Mouse (Mus musculus) midbrain, postnatal 0 days (tissue): ENCODE results near the gene Ncoa3. TPM values are rescaled to one million over a fixed set of nuclear protein-coding genes. Genes with fewer than 3 reads are reported as not detected.
"Not testable (repeated sequence)": the region's sequence is repeated elsewhere in the genome, so short reads cannot be mapped to it uniquely, and the experiment has no call there.

ENCODE experiments used
- ATAC-seq: fragments of 200-750 bp; cut with Nextera tagmentation; 2 replicates; pipeline ENCODE4 v1.8.0; 2017; ENCODE audit warnings: moderate number of reproducible peaks, mild to moderate bottlenecking, moderate TSS enrichment, moderate library complexity; ENCODE audit not compliant: low FRiP score
- DNase-seq: peaks from one replicate; pipeline ENCODE4 v3.0.0-alpha.2; 2015; ENCODE audit warnings: low spot score
- H3K27ac ChIP-seq: fragments of 300-500 bp; sonication (generic); 2 replicates; pipeline ENCODE4 v1.5.1; 2014; ENCODE audit warnings: low read depth, mild to moderate bottlenecking, low read length, mixed read lengths
- H3K27me3 ChIP-seq: fragments of 300-500 bp; sonication (generic); 2 replicates; pipeline ENCODE4 v1.6.1; 2014; ENCODE audit warnings: low read length, control low read depth, mixed read lengths; ENCODE audit not compliant: insufficient read depth
- H3K36me3 ChIP-seq: fragments of 300-500 bp; sonication (generic); 2 replicates; pipeline ENCODE4 v1.6.1; 2014; ENCODE audit warnings: low read length, control low read depth, mixed read lengths; ENCODE audit not compliant: insufficient read depth
- H3K4me1 ChIP-seq: fragments of 300-500 bp; sonication (generic); 2 replicates; pipeline ENCODE4 v1.6.1; 2014; ENCODE audit warnings: mild to moderate bottlenecking, control low read depth, antibody characterized with exemption, low read length, mixed read lengths; ENCODE audit not compliant: insufficient read depth
- H3K4me2 ChIP-seq: fragments of 300-500 bp; sonication (generic); 2 replicates; pipeline ENCODE4 v1.6.1; 2014; ENCODE audit warnings: low read depth, mild to moderate bottlenecking, low read length, mixed read lengths; ENCODE audit not compliant: poor library complexity, severe bottlenecking
- H3K4me3 ChIP-seq: fragments of 300-500 bp; sonication (generic); 2 replicates; pipeline ENCODE4 v1.5.1; 2014; ENCODE audit warnings: low read depth, mild to moderate bottlenecking, low read length, moderate library complexity
- H3K9ac ChIP-seq: fragments of 300-500 bp; sonication (generic); replicated peaks from 2 replicates; pipeline ENCODE4 v1.6.1; 2014; ENCODE audit warnings: mild to moderate bottlenecking, low read length, moderate library complexity, mixed read lengths; ENCODE audit not compliant: poor library complexity, severe bottlenecking
- H3K9me3 ChIP-seq: fragments of 300-500 bp; sonication (generic); 2 replicates; pipeline ENCODE4 v1.6.1; 2016; ENCODE audit warnings: low read length, control low read depth
- CTCF ChIP-seq: IDR thresholded peaks from 2 replicates; pipeline ENCODE4 v1.5.1; 2016; ENCODE audit warnings: antibody characterized with exemption, mild to moderate bottlenecking
- whole genome bisulfite sequencing: fragments of 180-500 bp; shearing (Covaris S2); extraction: QIAGEN DNeasy Blood & Tissue Kit; methylation state at CpG from one replicate; pipeline ENCODE4 v1.1.7; 2014; 5-methylcytosine and 5-hydroxymethylcytosine counted together
- polyA plus RNA-seq: library from polyadenylated mRNA; unstranded; fragments of >200 nt; fragmentation: Nextera tagmentation; extraction: Ambion mirVana; gene quantifications from 2 replicates; pipeline ENCODE4 v1.2.1, GENCODE M21; 2015
- total RNA-seq: library from RNA; depleted of rRNA; stranded (reverse); fragments of >200 nt; gene quantifications from 2 replicates; pipeline ENCODE4 v1.2.3, GENCODE M21; 2014; rRNA removed

Ncoa3 gene
- total RNA-seq (40.8 and 40.9 TPM in 2 replicates), polyA plus RNA-seq (12.6 and 14.9 TPM in 2 replicates)

GRCm38 (mm10) chr2:165992270-165993172 lies at the start of gene Ncoa3:
Ncoa3 (plus strand) TSS chr2:165992636.
- H3K9ac ChIP-seq, result peak within 1 kb of the TSS; percentile 93
- H3K4me1 ChIP-seq, result no peaks in the 10 kb centered on the region
- H3K4me3 ChIP-seq, result peak within 1 kb of the TSS; percentile 97
- peak; percentile 94 for ATAC-seq
- peak; percentile 7; the same call in 1 of the 2 replicates for TF ChIP-seq CTCF
- H3K27ac ChIP-seq, result peak within 1 kb of the TSS; percentile 60
- WGBS, result 2% methylated on average over 76 of the region's 103 CpGs
- H3K9me3 ChIP-seq, result no peaks in the 10 kb centered on the region
- peak within 1 kb of the TSS; percentile 91 for H3K4me2 ChIP-seq
- no peaks in the 10 kb centered on the region for H3K36me3 ChIP-seq
- no peaks in the 10 kb centered on the region for H3K27me3 ChIP-seq
- DNase-seq, result peak; percentile 96

GRCm38 (mm10) chr2:165943113-165943512 lies 49.3 kb upstream of the Ncoa3 start:
- Histone ChIP-seq H3K4me2 (no peak overlapping the region), H3K4me3 (no peak overlapping the region), H3K27me3 (no peaks in the 10 kb centered on the region), H3K4me1 (no peaks in the 10 kb centered on the region), H3K36me3 (no peaks in the 10 kb centered on the region), H3K9me3 (no peaks in the 10 kb centered on the region), H3K27ac (no peak overlapping the region), H3K9ac (no peak overlapping the region)
- ATAC-seq (no peak), DNase-seq (no peak)
- no peak for TF ChIP-seq CTCF
- WGBS, result 95% methylated on average over 2 of the region's 2 CpGs

GRCm38 (mm10) chr2:165944576-165945351 lies 47.7 kb upstream of the Ncoa3 start:
- no peak for TF ChIP-seq CTCF
- Histone ChIP-seq H3K9ac (no peak overlapping the region), H3K27me3 (no peaks in the 10 kb centered on the region), H3K9me3 (no peaks in the 10 kb centered on the region), H3K4me3 (no peak overlapping the region), H3K27ac (no peak overlapping the region), H3K4me1 (no peaks in the 10 kb centered on the region), H3K36me3 (no peaks in the 10 kb centered on the region), H3K4me2 (no peak overlapping the region)
- DNase-seq, result no peak
- ATAC-seq, result no peak
- 82% methylated on average over 11 of the region's 11 CpGs for WGBS

- WGBS, result 96% methylated on average over 1 of the region's 1 CpGs
- Histone ChIP-seq H3K27ac (no peak overlapping the region), H3K4me2 (no peak overlapping the region), H3K4me1 (no peaks in the 10 kb centered on the region), H3K36me3 (no peaks in the 10 kb centered on the region), H3K9me3 (no peaks in the 10 kb centered on the region), H3K27me3 (no peaks in the 10 kb centered on the region), H3K4me3 (no peak overlapping the region), H3K9ac (no peak overlapping the region)
- TF ChIP-seq CTCF, result no peak
- ATAC-seq (no peak), DNase-seq (no peak)
Observed at GRCm38 (mm10) chr2:165946046-165946564, 46.3 kb upstream of the Ncoa3 start.

- ATAC-seq, result no peak
- H3K9me3 ChIP-seq, result no peaks in the 10 kb centered on the region
- H3K27ac ChIP-seq, result no peak overlapping the region
- H3K4me3 ChIP-seq, result no peak overlapping the region
- H3K36me3 ChIP-seq, result no peaks in the 10 kb centered on the region
- 72% methylated on average over 1 of the region's 1 CpGs for WGBS
- TF ChIP-seq CTCF, result no peak
- H3K4me2 ChIP-seq, result no peak overlapping the region
- no peak overlapping the region for H3K9ac ChIP-seq
- H3K4me1 ChIP-seq, result no peaks in the 10 kb centered on the region
- no peaks in the 10 kb centered on the region for H3K27me3 ChIP-seq
- DNase-seq, result no peak
Observed at GRCm38 (mm10) chr2:165948007-165948406, 44.4 kb upstream of the Ncoa3 start.

GRCm38 (mm10) chr2:165948785-165949184 lies 43.7 kb upstream of the Ncoa3 start:
- H3K4me1 ChIP-seq, H3K36me3 ChIP-seq, H3K9ac ChIP-seq, H3K4me2 ChIP-seq, H3K4me3 ChIP-seq, H3K27ac ChIP-seq, ATAC-seq, H3K9me3 ChIP-seq, DNase-seq, H3K27me3 ChIP-seq: not testable (repeated sequence)
- WGBS, result 68% methylated on average over 1 of the region's 1 CpGs
